Mouse (Mus musculus) myocyte (in vitro differentiated cells): ENCODE results near the gene Popdc2.

ENCODE experiments used
- MAX ChIP-seq: IDR thresholded peaks from one replicate; pipeline ENCODE4 v1.6.1; 2011; ENCODE audit warnings: low read depth, mild to moderate bottlenecking, control low read depth
- MYOD1 ChIP-seq, 3 experiments: IDR thresholded peaks; one replicate each; pipeline ENCODE4 v1.6.1; 2011; ENCODE audit warnings: control low read depth in 2 of 3, low read depth in 2 of 3, mild to moderate bottlenecking in 2 of 3, moderate library complexity in 1 of 3; ENCODE audit not compliant: insufficient read length in 2 of 3, control insufficient read depth in 1 of 3
- POLR2A ChIP-seq: IDR thresholded peaks from one replicate; pipeline ENCODE4 v1.6.1; 2011; ENCODE audit warnings: low read depth, mild to moderate bottlenecking, control low read depth, moderate library complexity; ENCODE audit not compliant: insufficient read length
- POLR2AphosphoS2 ChIP-seq: IDR thresholded peaks from one replicate; pipeline ENCODE4 v1.6.1; 2011; ENCODE audit warnings: low read depth, control low read depth; ENCODE audit not compliant: insufficient read length
- REST ChIP-seq: IDR thresholded peaks from one replicate; pipeline ENCODE4 v1.6.1; 2011; ENCODE audit warnings: mild to moderate bottlenecking, control low read depth, moderate library complexity; ENCODE audit not compliant: insufficient read depth, insufficient read length
- SRF ChIP-seq: IDR thresholded peaks from one replicate; pipeline ENCODE4 v1.6.1; 2011; ENCODE audit warnings: low read depth; ENCODE audit not compliant: control insufficient read depth, insufficient read length
- TCF12 ChIP-seq: IDR thresholded peaks from one replicate; pipeline ENCODE4 v1.6.1; 2011; ENCODE audit warnings: mild to moderate bottlenecking, control low read depth; ENCODE audit not compliant: poor library complexity, insufficient read depth, severe bottlenecking
- USF1 ChIP-seq: IDR thresholded peaks from one replicate; pipeline ENCODE4 v1.6.1; 2011; ENCODE audit warnings: low read depth, mild to moderate bottlenecking, control low read depth, moderate library complexity

GRCm38 (mm10) chr16:38329340-38329739, 32.7 kb upstream of the Popdc2 start:
- TF ChIP-seq MAX (no peak), POLR2AphosphoS2 (no peak), POLR2A (no peak), MYOD1 (IDR thresholded peaks at IDR 0.05; ENCODE audit: control insufficient read depth in 1 of 3, insufficient read length in 2 of 3, low read depth in 2 of 3) (no peak), USF1 (no peak), REST (no peak), SRF (no peak), TCF12 (no peak)
